Mouse (Mus musculus): ENCODE measurements around the gene Myl9. TPM values are rescaled to one million over a fixed set of nuclear protein-coding genes. Genes with fewer than 3 reads are reported as not detected.

Myl9 gene
- polyA plus RNA-seq, 1 experiment from 2014 or later, result 105 TPM

DNA sequence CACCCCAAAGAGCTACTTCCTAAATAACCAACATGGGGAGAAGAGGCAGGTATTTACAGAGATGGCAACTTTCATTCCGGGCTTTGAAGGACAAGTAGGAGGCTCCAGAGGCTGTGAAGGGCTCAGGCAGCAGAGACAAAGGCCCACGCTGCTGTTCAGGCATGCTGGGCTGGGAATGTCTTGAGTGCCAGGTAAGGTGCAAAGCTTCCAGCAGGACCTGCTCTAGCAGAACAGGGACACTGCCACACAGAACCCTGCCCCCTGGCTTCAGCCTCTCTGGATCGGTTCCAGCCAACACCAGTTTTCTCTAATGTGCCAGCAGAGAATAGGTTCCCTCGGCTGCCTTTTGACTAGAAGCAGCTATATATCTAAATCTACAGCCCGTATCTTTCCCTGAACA lies 8.1 kb upstream of the Myl9 start:
- Histone ChIP-seq H3K4me2 (ENCODE audit: low read depth, low read length, severe bottlenecking) (no peak overlapping the region), H3K9me3 (ENCODE audit: control insufficient read depth, low read length) (no peaks in the 10 kb centered on the region), H3K4me1 (replicated peaks; ENCODE audit: control insufficient read depth, insufficient read depth, low read length) (no peaks in the 10 kb centered on the region), H3K27ac (ENCODE audit: low read depth, low read length) (no peak overlapping the region), H3K27me3 (ENCODE audit: control insufficient read depth, insufficient read depth, low read length) (no peaks in the 10 kb centered on the region), H3K4me3 (ENCODE audit: low read depth, low read length) (no peak overlapping the region), H3K9ac (ENCODE audit: low read length) (no peak overlapping the region), H3K36me3 (ENCODE audit: control insufficient read depth, insufficient read depth, low read length) (peaks cover 4% of the 10 kb centered on the region)
- ATAC-seq (replicated peaks; ENCODE audit: low FRiP score), result no peak
- peak; percentile 46 for DNase-seq (ENCODE audit: low spot score)
- 89% methylated on average over 5 of the region's 5 CpGs for WGBS

DNA sequence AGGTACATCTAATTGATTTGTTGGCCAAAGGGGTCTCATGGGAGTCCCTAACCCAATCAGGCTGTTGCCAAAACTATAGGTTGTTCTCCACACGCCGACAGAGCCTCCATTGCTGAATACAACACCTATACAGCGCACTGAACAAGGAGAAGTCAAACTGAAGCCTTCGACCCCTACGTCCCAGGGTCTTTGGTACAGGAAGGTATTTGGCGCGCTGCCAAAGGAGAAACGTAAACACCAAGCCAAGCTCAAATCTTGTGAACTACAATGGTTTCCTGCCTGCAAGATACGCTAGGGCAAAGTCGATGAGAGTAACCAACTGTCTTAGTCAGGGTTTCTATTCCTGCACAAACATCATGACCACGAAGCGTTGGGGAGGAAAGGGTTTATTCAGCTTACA lies 5.9 kb upstream of the Myl9 start:
- Histone ChIP-seq H3K4me2 (ENCODE audit: low read depth, low read length, severe bottlenecking) (no peak overlapping the region), H3K27me3 (ENCODE audit: control insufficient read depth, insufficient read depth, low read length) (no peaks in the 10 kb centered on the region), H3K4me3 (ENCODE audit: low read depth, low read length) (no peak overlapping the region), H3K4me1 (replicated peaks; ENCODE audit: control insufficient read depth, insufficient read depth, low read length) (no peaks in the 10 kb centered on the region), H3K9me3 (ENCODE audit: control insufficient read depth, low read length) (no peaks in the 10 kb centered on the region), H3K27ac (ENCODE audit: low read depth, low read length) (no peak overlapping the region), H3K36me3 (ENCODE audit: control insufficient read depth, insufficient read depth, low read length) (no peaks in the 10 kb centered on the region; the same call in 1 of the 2 replicates), H3K9ac (ENCODE audit: low read length) (no peak overlapping the region)
- ATAC-seq (replicated peaks; ENCODE audit: low FRiP score), result no peak
- peak; percentile 40 for DNase-seq (ENCODE audit: low spot score)
- WGBS, result 93% methylated on average over 12 of the region's 12 CpGs

- no peak overlapping the region for H3K4me2 ChIP-seq (ENCODE audit: low read depth, low read length, severe bottlenecking)
- ATAC-seq (replicated peaks; ENCODE audit: low FRiP score) (no peak), DNase-seq (ENCODE audit: low spot score) (no peak)
- H3K27me3 ChIP-seq (ENCODE audit: control insufficient read depth, insufficient read depth, low read length), result peaks cover 5% of the 10 kb centered on the region; the same call in 1 of the 2 replicates
- H3K4me3 ChIP-seq (ENCODE audit: low read depth, low read length), result no peak overlapping the region
- peaks cover 8% of the 10 kb centered on the region for H3K4me1 ChIP-seq (replicated peaks; ENCODE audit: control insufficient read depth, insufficient read depth, low read length)
- H3K36me3 ChIP-seq (ENCODE audit: control insufficient read depth, insufficient read depth, low read length), result no peaks in the 10 kb centered on the region
- H3K9ac ChIP-seq (ENCODE audit: low read length), result no peak overlapping the region
- H3K27ac ChIP-seq (ENCODE audit: low read depth, low read length), result no peak overlapping the region
- no peaks in the 10 kb centered on the region for H3K9me3 ChIP-seq (ENCODE audit: control insufficient read depth, low read length)
Measured at GRCm38 (mm10) chr2:156773470-156773869, 1.8 kb upstream of the Myl9 start.

DNA sequence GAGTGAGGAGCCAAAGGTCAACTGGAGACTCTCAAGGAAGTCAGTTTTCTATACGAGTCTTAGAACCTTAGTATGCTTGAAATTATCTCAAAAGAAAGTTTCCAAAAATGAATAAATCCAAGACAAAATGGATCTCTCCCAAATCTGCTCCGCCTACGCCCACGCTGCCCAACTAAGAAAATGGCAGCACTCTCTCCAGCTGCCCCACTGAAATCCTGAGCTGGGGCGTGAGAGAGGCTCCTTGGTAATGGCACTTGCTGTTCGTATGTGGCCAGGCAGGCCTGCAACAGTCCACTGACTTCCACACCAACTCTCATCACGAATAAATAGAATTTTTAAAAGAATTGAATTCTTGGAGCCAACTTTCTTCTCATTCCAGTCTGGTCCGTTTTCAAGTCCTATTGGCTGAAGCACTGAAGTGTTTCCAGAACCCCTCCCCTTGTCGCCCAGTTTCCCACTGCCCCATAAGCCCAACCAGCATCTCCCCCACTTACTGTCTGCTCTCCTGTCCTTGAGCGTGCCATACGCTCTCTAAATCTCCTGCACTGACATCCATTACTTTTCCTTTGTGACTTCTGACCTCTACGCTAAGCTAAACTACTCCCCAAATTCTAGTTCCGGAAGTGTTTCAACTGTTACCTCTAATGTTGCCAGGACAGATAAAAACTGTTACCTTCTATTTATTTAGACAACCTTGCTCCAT lies 1.0 kb upstream of the Myl9 start:
- peaks cover 8% of the 10 kb centered on the region for H3K4me1 ChIP-seq (replicated peaks; ENCODE audit: control insufficient read depth, insufficient read depth, low read length)
- WGBS, result 72% methylated on average over 13 of the region's 13 CpGs
- H3K27me3 ChIP-seq (ENCODE audit: control insufficient read depth, insufficient read depth, low read length), result peaks cover 5% of the 10 kb centered on the region; the same call in 1 of the 2 replicates
- H3K36me3 ChIP-seq (ENCODE audit: control insufficient read depth, insufficient read depth, low read length), result no peaks in the 10 kb centered on the region
- no peak overlapping the region; the same call in 1 of the 2 replicates for H3K9ac ChIP-seq (ENCODE audit: low read length)
- H3K9me3 ChIP-seq (ENCODE audit: control insufficient read depth, low read length), result no peaks in the 10 kb centered on the region
- no peak overlapping the region for H3K4me3 ChIP-seq (ENCODE audit: low read depth, low read length)
- peak overlapping the region; percentile 70; the same call in 1 of the 2 replicates for H3K4me2 ChIP-seq (ENCODE audit: low read depth, low read length, severe bottlenecking)
- H3K27ac ChIP-seq (ENCODE audit: low read depth, low read length), result no peak overlapping the region
- DNase-seq (ENCODE audit: low spot score) (no peak), ATAC-seq (replicated peaks; ENCODE audit: low FRiP score) (no peak)

- Histone ChIP-seq H3K4me3 (ENCODE audit: low read depth, low read length) (peak overlapping the region; percentile 27), H3K4me1 (replicated peaks; ENCODE audit: control insufficient read depth, insufficient read depth, low read length) (peaks cover 8% of the 10 kb centered on the region), H3K9ac (ENCODE audit: low read length) (peak overlapping the region; percentile 57), H3K27ac (ENCODE audit: low read depth, low read length) (no peak overlapping the region), H3K36me3 (ENCODE audit: control insufficient read depth, insufficient read depth, low read length) (no peaks in the 10 kb centered on the region), H3K4me2 (ENCODE audit: low read depth, low read length, severe bottlenecking) (peak overlapping the region; percentile 70), H3K9me3 (ENCODE audit: control insufficient read depth, low read length) (no peaks in the 10 kb centered on the region), H3K27me3 (ENCODE audit: control insufficient read depth, insufficient read depth, low read length) (peaks cover 5% of the 10 kb centered on the region; the same call in 1 of the 2 replicates)
- 34% methylated on average over 17 of the region's 17 CpGs for WGBS
- DNase-seq (ENCODE audit: low spot score) (no peak), ATAC-seq (replicated peaks; ENCODE audit: low FRiP score) (no peak; the same call in 1 of the 2 replicates)
Measured at GRCm38 (mm10) chr2:156775455-156776435, 525 bp downstream of the Myl9 start.

DNA sequence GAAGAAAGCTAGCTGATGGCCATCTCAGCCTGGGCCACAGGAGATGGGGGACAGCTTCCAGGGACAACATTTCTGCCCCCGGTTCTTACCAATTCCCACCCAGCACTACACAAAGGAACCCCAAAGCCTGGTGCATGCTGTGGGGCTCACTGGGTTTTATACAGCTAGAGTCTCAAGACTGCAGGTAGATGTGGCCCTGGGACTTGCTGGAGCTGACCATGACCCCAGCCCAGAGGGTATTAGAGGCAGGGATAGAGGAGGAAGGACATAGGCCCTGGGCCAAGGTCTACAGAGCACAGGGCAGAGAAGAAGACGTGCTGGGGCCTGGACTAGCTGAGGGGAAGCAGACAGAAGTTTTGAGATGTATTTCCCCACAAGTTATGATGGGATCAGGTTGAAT lies 1.7 kb downstream of the Myl9 start:
- H3K4me3 ChIP-seq (ENCODE audit: low read depth, low read length), result no peak overlapping the region
- no peaks in the 10 kb centered on the region for H3K9me3 ChIP-seq (ENCODE audit: control insufficient read depth, low read length)
- H3K4me2 ChIP-seq (ENCODE audit: low read depth, low read length, severe bottlenecking), result no peak overlapping the region
- DNase-seq (ENCODE audit: low spot score), result no peak
- WGBS, result 90% methylated on average over 2 of the region's 2 CpGs
- no peak overlapping the region for H3K27ac ChIP-seq (ENCODE audit: low read depth, low read length)
- H3K9ac ChIP-seq (ENCODE audit: low read length), result no peak overlapping the region
- ATAC-seq (replicated peaks; ENCODE audit: low FRiP score), result no peak
- no peaks in the 10 kb centered on the region for H3K36me3 ChIP-seq (ENCODE audit: control insufficient read depth, insufficient read depth, low read length)
- peaks cover 5% of the 10 kb centered on the region; the same call in 1 of the 2 replicates for H3K27me3 ChIP-seq (ENCODE audit: control insufficient read depth, insufficient read depth, low read length)
- peaks cover 8% of the 10 kb centered on the region for H3K4me1 ChIP-seq (replicated peaks; ENCODE audit: control insufficient read depth, insufficient read depth, low read length)

- H3K9me3 ChIP-seq (ENCODE audit: control insufficient read depth, low read length), result no peaks in the 10 kb centered on the region
- DNase-seq (ENCODE audit: low spot score) (no peak), ATAC-seq (replicated peaks; ENCODE audit: low FRiP score) (no peak)
- H3K36me3 ChIP-seq (ENCODE audit: control insufficient read depth, insufficient read depth, low read length), result no peaks in the 10 kb centered on the region
- 72% methylated on average over 7 of the region's 7 CpGs for WGBS
- no peak overlapping the region for H3K27ac ChIP-seq (ENCODE audit: low read depth, low read length)
- no peak overlapping the region for H3K9ac ChIP-seq (ENCODE audit: low read length)
- H3K27me3 ChIP-seq (ENCODE audit: control insufficient read depth, insufficient read depth, low read length), result peaks cover 5% of the 10 kb centered on the region; the same call in 1 of the 2 replicates
- H3K4me3 ChIP-seq (ENCODE audit: low read depth, low read length), result no peak overlapping the region
- peaks cover 8% of the 10 kb centered on the region for H3K4me1 ChIP-seq (replicated peaks; ENCODE audit: control insufficient read depth, insufficient read depth, low read length)
- H3K4me2 ChIP-seq (ENCODE audit: low read depth, low read length, severe bottlenecking), result no peak overlapping the region
Measured at GRCm38 (mm10) chr2:156777326-156778004, 2.2 kb downstream of the Myl9 start.

DNA sequence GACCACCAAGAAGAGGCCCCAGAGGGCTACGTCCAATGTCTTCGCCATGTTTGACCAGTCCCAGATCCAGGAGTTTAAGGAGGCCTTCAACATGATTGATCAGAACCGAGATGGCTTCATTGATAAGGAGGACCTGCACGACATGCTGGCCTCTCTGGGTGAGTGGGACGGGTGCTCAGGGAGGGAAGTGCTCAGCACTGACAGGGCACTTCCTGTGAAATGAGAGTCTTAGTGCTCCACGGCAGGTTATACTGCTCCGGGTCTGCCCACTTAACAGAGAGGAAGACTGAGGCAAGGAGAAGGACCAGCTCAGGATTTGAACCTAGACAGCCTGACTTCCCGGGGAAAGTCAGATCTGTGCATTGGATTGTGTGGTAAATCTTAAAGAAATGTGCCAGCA lies 3.4 kb downstream of the Myl9 start:
- no peak for ATAC-seq (replicated peaks; ENCODE audit: low FRiP score)
- peaks cover 8% of the 10 kb centered on the region for H3K4me1 ChIP-seq (replicated peaks; ENCODE audit: control insufficient read depth, insufficient read depth, low read length)

More for the DNA sequence above, 3.4 kb downstream of the Myl9 start:
- no peak overlapping the region for H3K4me3 ChIP-seq (ENCODE audit: low read depth, low read length)
- 88% methylated on average over 8 of the region's 8 CpGs for WGBS
- peaks cover 5% of the 10 kb centered on the region; the same call in 1 of the 2 replicates for H3K27me3 ChIP-seq (ENCODE audit: control insufficient read depth, insufficient read depth, low read length)
- H3K9ac ChIP-seq (ENCODE audit: low read length), result no peak overlapping the region
- no peaks in the 10 kb centered on the region for H3K36me3 ChIP-seq (ENCODE audit: control insufficient read depth, insufficient read depth, low read length)
- no peak overlapping the region for H3K27ac ChIP-seq (ENCODE audit: low read depth, low read length)
- no peak for DNase-seq (ENCODE audit: low spot score)
- no peak overlapping the region for H3K4me2 ChIP-seq (ENCODE audit: low read depth, low read length, severe bottlenecking)
- no peaks in the 10 kb centered on the region for H3K9me3 ChIP-seq (ENCODE audit: control insufficient read depth, low read length)

All from forebrain, embryonic 11.5 days (tissue).